Mouse (Mus musculus) adrenal gland, postnatal 4 days (tissue): ENCODE results near the gene Tor1b. TPM values are rescaled to one million over a fixed set of nuclear protein-coding genes. Genes with fewer than 3 reads are reported as not detected.
"Not testable (repeated sequence)": the region's sequence is repeated elsewhere in the genome, so short reads cannot be mapped to it uniquely, and the experiment has no call there.

Experiments
- DNase-seq, 2 experiments: peaks; one replicate each; pipeline ENCODE4 v3.0.0; 2021 to 2022; ENCODE audit warnings: low spot score in 2 of 2, mixed read lengths in 2 of 2
- total RNA-seq, 2 experiments: library from RNA; stranded (reverse); gene quantifications; 2 replicates each; pipeline ENCODE4 v1.2.3; 2021

Tor1b gene
- total RNA-seq, 2 experiments from 2014 or later: 51.4 to 54.9 TPM

- peak in 1 of 2 experiments; percentile 60 for DNase-seq
Observed at GRCm38 (mm10) chr2:30929483-30930045, 23.2 kb upstream of the Tor1b start, which contains the start of gene Ptges. Gene Ptges (minus strand): TSS chr2:30929863.

GRCm38 (mm10) chr2:30930846-30931245, 21.9 kb upstream of the Tor1b start:
- DNase-seq: not testable (repeated sequence)

GRCm38 (mm10) chr2:30931922-30932321, 20.8 kb upstream of the Tor1b start:
- no peak for DNase-seq

- no peak for DNase-seq
Observed at GRCm38 (mm10) chr2:30933032-30933431, 19.7 kb upstream of the Tor1b start.

GRCm38 (mm10) chr2:30933917-30934450, 18.8 kb upstream of the Tor1b start:
- DNase-seq: peak in 1 of 2 experiments; percentile 51

GRCm38 (mm10) chr2:30936808-30937207, 16.0 kb upstream of the Tor1b start:
- no peak for DNase-seq

- DNase-seq: no peak
Observed at GRCm38 (mm10) chr2:30937731-30938130, 15.0 kb upstream of the Tor1b start.

DNA sequence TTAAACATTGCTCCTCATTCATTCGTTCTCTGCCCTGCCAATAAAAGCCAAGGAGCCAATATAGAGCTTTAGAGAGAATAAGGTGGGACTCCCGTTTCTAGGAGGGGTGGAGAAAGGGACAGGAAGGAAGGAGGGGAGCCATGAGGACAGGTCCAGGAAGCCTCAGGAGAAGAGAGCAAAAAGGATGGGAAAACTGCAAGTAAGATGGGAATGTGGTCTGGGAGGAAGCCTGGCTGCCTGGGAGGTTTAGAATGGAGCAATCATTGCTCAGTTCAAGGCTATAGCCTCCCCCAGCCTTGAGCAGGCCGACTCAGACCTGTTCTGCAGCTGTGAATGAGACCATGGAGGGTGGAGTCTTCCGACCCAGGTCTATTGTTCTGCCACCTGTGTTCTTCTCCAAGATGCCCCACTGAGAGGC, 14.2 kb upstream of the Tor1b start:
- DNase-seq: no peak

- DNase-seq: no peak
Observed at GRCm38 (mm10) chr2:30941586-30941985, 11.2 kb upstream of the Tor1b start.

- not testable (repeated sequence) for DNase-seq
Observed at GRCm38 (mm10) chr2:30942116-30942515, 10.6 kb upstream of the Tor1b start.

DNA sequence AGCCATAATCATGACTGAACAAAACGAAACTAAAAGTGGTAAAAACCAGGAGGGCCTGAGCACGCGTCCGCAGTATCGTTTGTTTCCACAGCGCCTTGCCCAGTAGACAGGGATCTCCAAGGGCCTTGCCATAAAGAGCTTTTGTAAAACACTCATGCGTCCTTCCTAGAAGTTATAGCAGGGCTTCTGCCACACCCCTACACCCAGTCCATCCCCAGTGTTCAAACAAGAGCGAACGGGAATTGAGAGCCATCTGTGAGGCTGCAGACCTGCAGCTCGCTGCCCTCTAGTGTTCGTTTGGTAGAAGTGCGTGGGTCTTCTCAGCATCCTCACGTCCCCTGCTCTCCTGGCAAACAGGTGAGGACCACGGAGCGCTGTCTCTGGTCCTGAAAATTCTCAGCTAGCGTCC, 10.2 kb upstream of the Tor1b start:
- DNase-seq: no peak

GRCm38 (mm10) chr2:30952457-30952823, 319 bp upstream of the Tor1b start:
- no peak for DNase-seq

DNA sequence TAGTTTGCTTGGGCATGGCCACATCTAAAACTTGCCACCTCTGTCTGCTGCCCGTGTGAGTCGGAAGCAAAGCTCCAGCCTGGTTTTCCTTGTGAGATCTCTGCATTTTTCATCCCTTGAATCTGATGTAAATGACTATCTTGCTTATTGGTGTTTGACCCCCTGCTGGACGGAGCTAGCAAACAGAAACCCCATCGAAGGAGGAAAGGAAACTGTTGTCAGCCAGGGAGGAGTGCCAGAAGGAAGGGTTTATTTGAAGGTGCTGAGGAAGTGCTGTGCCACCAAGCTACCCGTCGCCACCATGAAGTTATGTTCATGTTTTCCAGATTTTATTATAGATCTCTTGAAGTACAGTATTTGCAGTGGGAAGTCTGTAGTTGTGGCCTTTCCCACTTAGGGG, 2.0 kb downstream of the Tor1b start:
- DNase-seq: no peak

DNA sequence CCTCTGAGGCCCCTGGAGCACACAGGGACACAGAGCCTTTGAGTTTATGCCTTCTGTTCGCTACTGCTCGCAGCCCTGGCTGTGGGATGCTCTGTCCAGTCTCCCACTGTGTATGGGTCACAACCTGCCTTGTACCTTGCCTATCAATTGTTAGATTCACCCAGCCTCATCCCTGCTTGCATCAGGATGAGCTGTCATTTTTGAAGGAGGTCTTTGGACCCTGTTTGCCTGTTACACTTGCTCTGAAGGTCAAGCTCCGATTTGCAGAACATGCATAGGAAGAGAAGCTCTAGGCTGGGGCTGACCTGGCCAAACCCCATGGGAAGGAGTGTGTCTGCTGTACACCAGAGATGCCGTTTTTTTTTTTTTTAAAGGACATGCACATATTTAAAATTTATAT, 4.8 kb downstream of the Tor1b start:
- DNase-seq: no peak

GRCm38 (mm10) chr2:30958726-30959125, 6.0 kb downstream of the Tor1b start:
- DNase-seq: no peak

DNA sequence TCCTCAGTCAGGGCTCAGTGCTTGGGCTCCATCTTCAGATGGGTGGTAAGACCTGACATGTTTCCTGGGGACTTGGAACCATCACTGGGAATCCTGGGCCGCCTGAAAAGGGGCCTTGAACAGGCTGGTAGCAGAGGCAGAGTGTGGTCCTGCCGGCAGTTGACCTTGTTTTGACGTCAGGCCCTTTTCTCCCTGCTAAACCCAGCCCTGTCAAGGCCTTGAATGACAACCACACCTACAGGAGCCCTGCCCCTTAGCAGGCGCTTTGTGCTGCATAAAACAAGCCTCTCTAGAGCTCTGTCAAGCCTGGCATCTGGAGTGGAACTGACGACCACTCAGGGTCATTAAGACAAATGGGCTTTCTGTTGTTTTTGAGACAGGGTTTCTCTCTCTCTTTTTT, 7.1 kb downstream of the Tor1b start:
- DNase-seq: no peak

DNA sequence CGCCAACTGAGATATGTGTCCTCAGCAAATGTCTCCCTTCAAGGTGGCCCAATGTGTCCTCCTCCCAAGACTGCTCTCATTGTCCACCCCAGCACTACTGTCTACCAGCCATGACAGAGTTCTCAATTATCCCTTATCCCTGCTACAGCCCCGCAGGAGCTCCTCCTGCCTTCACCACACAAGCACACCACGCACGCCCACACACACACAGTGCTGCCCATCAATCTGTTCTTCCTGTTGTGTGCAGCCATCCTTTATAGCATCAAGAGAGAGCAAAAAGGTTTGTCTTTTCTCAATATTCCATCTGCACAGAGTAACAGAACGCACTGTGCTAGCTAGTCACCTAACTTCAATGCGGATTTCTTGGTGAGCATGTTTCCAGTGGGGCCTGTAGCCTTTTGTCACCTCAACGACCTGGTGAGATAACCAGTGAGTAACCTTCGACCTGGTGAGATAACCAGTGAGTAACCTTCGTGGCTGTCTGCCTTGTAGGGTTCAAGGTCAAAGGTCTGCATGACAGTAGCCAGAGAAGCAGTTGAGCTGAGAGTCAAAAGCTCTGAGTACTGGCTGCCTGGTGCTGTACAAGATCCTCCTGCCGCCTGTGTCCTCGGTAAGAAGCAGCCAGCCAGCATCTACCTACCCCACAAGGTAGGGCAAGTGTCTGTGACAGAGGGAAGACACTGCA, 10.0 kb downstream of the Tor1b start:
- DNase-seq: no peak

DNA sequence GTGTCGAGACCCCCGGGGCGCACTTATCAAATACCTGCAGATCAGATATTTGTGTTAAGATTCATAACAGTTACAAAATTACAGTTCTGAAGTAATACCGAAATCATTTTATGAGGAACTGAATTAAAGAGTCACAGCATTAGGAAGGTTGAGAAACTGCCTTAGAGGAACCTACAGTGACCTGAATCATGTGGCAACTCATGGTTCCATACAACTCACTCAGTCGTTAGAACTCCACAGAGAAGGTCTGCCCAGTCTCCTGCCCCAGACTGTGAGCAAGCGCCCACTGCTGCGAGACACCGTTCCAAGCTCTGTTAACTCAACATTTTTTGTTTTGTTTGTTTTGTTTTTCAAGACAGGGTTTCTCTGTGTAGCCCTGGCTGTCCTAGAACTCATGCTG, 12.9 kb downstream of the Tor1b start:
- no peak for DNase-seq

GRCm38 (mm10) chr2:30966826-30967225, 14.1 kb downstream of the Tor1b start:
- no peak for DNase-seq

DNA sequence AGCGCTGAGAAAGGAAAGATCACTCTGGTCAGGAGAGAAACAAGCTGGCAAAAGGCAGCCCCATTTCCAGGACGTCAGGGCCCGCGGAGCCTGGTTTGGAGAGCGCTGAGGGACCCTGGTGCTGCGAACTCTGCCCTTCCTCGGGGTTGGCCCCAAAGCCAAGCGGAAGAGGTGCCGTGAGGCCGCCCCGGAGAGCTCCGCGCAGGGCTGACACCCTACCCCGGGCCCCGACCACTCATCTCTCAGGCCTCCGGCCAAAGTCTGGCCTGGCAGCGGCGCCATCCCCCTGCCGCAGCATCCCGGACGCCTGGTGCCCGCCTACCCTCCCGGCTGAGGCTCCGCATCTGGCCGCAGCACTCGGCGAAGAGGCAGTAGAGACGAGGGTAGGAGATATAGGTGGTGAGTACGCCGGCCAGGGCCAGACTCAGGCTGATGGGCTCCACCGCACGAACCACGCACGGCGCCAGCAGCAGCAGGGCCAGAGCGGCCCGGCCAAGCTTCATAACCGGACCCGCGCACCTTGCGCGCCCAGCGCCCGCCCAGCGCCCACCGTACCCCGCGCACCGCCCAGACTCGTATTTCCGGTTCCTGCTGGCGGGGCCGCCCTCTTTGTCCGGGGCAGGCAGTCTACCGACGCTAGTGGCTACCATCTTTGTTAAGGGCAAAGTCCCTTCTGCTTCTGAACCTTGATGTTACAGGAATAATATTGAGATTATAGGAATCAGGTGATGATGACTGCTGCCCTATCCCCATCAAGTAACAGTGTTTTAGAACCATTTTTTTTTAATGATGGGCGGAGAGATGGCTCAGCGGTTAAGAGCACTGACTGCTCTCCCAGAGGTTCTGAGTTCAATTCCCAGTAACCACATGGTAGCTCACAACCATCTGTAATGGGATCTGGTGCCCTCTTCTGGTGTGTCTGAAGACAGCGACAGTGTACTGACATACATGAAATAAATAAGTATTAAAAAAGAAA, 14.9 kb downstream of the Tor1b start, which contains the start of gene Tor1a:
Tor1a (minus strand) TSS at position 582 of the 976 bp plus-strand sequence.
- DNase-seq: peak; percentile 71 to 80

GRCm38 (mm10) chr2:30981790-30982513, 29.2 kb downstream of the Tor1b start, which contains the start of the genes BC005624 and Usp20:
Gene BC005624 (minus strand): TSS chr2:30982201.
Gene Usp20 (plus strand): TSS chr2:30982279.
- DNase-seq: peak; percentile 91 to 98
